Mouse (Mus musculus): ENCODE measurements around the gene Spata32. TPM values are rescaled to one million over a fixed set of nuclear protein-coding genes. Genes with fewer than 3 reads are reported as not detected.
A peak's percentile ranks its signal among the peaks of the same experiment; 100 is the strongest.

The Spata32 gene
- polyA plus RNA-seq, 1 experiment from 2014 or later: not detected

DNA sequence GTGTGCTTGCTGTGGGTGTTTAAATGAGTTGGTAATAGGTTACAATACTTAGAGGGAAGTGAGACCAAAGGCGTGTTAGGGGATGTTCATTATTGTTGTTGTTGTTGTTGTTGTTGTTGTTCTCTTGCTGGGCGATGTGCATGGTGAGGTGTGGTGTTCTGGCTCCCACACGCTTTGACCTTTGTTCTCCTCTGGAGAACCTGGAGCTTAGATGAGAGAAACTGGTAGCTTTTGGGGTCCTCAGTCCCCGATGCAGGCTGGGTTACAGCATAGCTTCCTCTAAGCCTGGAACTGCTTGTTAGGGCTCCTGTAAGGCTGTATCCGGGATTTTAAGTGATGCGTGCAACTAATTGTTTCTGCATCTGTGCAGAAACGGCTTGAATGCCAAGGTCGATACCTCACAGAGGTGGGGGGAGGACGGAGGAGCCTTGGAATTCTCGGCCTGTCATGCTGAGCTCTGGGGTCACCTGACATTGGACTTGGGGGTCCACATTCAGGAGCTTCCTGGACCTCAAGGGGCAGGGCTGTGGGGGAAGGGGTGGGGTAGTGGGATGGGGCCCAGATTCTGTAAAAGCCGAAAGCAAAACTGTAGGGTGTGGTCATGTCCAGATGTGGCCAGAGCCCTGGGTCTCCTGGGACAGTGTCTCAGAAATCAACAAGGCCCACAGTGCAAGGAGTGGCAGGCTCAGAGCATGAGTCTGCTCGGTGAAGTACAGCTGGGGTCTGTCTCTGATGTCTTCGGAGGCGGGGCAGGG lies 42.4 kb downstream of the Spata32 start:
- no peak for ATAC-seq (ENCODE audit: insufficient read depth, low FRiP score)
- Histone ChIP-seq H3K27ac (ENCODE audit: low read length) (no peak overlapping the region), H3K9ac (ENCODE audit: low read length) (no peak overlapping the region), H3K4me3 (replicated peaks; ENCODE audit: low read length) (no peak overlapping the region), H3K4me1 (ENCODE audit: control insufficient read depth, insufficient read depth, low read length) (peaks cover 8% of the 10 kb centered on the region; the same call in 1 of the 2 replicates), H3K27me3 (ENCODE audit: control insufficient read depth, insufficient read depth, low read length) (peaks cover 12% of the 10 kb centered on the region), H3K36me3 (ENCODE audit: control insufficient read depth, insufficient read depth, low read length) (no peaks in the 10 kb centered on the region), H3K9me3 (replicated peaks; ENCODE audit: control insufficient read depth, low read length) (no peaks in the 10 kb centered on the region), H3K4me2 (ENCODE audit: low read depth, low read length) (no peak overlapping the region)
- 55% methylated on average over 14 of the region's 14 CpGs for WGBS

DNA sequence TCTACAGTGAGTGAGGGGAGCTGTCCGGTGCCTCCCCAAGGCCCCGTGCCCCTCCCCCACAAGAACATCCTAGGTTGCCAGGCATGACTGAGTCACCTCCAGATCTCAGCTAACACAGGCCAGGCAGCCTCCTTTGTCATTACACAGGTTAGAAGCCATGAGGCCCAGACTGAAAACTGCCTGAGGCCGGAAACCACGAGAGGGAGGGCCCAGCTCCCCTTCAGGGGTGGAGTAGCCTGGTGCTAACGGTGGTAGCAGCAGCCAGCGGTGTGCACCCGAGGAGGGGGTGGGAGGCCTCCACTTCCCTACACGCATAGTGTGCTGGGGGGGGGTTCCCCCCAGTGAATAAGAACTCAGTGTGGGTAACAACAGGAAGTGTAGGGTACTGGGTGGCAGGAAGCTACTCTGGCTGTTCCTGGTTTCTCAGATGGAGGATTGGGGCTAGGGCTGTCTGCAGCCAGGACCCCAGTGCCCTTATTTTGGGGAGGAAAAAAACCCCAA lies 43.3 kb downstream of the Spata32 start:
- no peaks in the 10 kb centered on the region for H3K36me3 ChIP-seq (ENCODE audit: control insufficient read depth, insufficient read depth, low read length)
- H3K9ac ChIP-seq (ENCODE audit: low read length): no peak overlapping the region
- H3K27me3 ChIP-seq (ENCODE audit: control insufficient read depth, insufficient read depth, low read length): peaks cover 20% of the 10 kb centered on the region
- no peak overlapping the region for H3K4me2 ChIP-seq (ENCODE audit: low read depth, low read length)
- WGBS: 45% methylated on average over 8 of the region's 8 CpGs
- ATAC-seq (ENCODE audit: insufficient read depth, low FRiP score): 0 out of 2 replicates have a peak, but pooled peaks have one; percentile 9
- no peak overlapping the region for H3K4me3 ChIP-seq (replicated peaks; ENCODE audit: low read length)
- H3K27ac ChIP-seq (ENCODE audit: low read length): no peak overlapping the region
- no peaks in the 10 kb centered on the region for H3K9me3 ChIP-seq (replicated peaks; ENCODE audit: control insufficient read depth, low read length)
- peaks cover 8% of the 10 kb centered on the region; the same call in 1 of the 2 replicates for H3K4me1 ChIP-seq (ENCODE audit: control insufficient read depth, insufficient read depth, low read length)

DNA sequence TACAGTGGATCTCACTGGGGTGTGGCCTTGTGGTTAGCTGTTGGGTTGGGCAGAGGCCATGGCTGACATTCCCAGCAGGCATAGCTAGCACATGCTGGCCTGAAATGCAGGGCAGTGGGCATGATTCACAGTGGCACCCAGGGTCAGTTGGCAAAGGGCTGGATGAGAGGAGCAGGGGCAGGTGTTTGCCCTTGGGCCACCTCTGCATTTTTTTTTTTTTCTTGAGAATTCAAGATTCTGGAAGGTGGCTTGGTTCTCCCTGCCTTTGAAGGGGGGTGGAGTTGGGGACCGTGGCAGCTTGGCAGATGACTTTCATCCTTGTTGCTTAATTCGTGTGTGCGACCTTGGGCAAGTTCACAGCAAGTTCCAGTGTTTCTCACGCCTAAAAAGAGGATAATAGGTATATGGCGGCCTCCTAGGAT lies 43.8 kb downstream of the Spata32 start:
- Histone ChIP-seq H3K9ac (ENCODE audit: low read length) (no peak overlapping the region), H3K4me3 (replicated peaks; ENCODE audit: low read length) (no peak overlapping the region; the same call in 1 of the 2 replicates), H3K4me2 (ENCODE audit: low read depth, low read length) (0 out of 2 replicates have a peak overlapping the region, but pooled peaks have one; percentile 9), H3K27ac (ENCODE audit: low read length) (no peak overlapping the region; the same call in none of the 2 replicates), H3K9me3 (replicated peaks; ENCODE audit: control insufficient read depth, low read length) (no peaks in the 10 kb centered on the region), H3K4me1 (ENCODE audit: control insufficient read depth, insufficient read depth, low read length) (peaks cover 8% of the 10 kb centered on the region; the same call in 1 of the 2 replicates), H3K36me3 (ENCODE audit: control insufficient read depth, insufficient read depth, low read length) (no peaks in the 10 kb centered on the region), H3K27me3 (ENCODE audit: control insufficient read depth, insufficient read depth, low read length) (peaks cover 24% of the 10 kb centered on the region)
- no peak for ATAC-seq (ENCODE audit: insufficient read depth, low FRiP score)
- 74% methylated on average over 5 of the region's 5 CpGs for WGBS

DNA sequence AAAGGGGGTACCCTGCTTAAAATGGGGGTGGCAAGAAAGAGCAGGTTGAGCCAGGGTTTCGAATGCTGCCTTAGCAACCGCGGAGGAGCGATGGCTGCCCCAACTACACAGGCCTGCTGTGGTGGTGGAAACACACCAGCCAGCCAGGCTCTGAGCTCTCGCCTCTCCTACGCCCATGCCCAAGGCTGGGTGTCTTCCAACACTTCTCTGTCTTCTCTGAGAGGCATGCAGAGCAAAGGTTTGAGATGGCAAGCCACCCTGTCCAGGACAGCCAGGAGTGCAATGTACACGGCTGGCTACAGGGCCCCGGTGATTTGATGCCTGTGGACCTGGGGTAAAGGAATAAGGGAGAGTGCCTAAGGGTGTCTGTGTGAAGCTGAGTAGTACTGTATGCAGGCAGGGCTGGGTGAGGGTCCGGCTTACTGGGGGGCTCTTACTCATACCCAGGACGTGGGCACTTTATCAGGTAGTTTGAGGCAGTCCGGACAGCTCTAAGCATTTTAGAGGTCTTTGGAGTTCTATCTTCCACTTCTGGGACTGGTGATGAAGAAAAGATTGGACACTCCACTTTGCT lies 44.4 kb downstream of the Spata32 start:
- no peak for ATAC-seq (ENCODE audit: insufficient read depth, low FRiP score)
- Histone ChIP-seq H3K27me3 (ENCODE audit: control insufficient read depth, insufficient read depth, low read length) (peaks cover 24% of the 10 kb centered on the region), H3K9ac (ENCODE audit: low read length) (no peak overlapping the region), H3K4me3 (replicated peaks; ENCODE audit: low read length) (no peak overlapping the region), H3K36me3 (ENCODE audit: control insufficient read depth, insufficient read depth, low read length) (no peaks in the 10 kb centered on the region), H3K27ac (ENCODE audit: low read length) (no peak overlapping the region; the same call in 1 of the 2 replicates), H3K4me1 (ENCODE audit: control insufficient read depth, insufficient read depth, low read length) (peaks cover 8% of the 10 kb centered on the region; the same call in 1 of the 2 replicates), H3K9me3 (replicated peaks; ENCODE audit: control insufficient read depth, low read length) (no peaks in the 10 kb centered on the region), H3K4me2 (ENCODE audit: low read depth, low read length) (0 out of 2 replicates have a peak overlapping the region, but pooled peaks have one; percentile 9)
- 92% methylated on average over 11 of the region's 11 CpGs for WGBS

DNA sequence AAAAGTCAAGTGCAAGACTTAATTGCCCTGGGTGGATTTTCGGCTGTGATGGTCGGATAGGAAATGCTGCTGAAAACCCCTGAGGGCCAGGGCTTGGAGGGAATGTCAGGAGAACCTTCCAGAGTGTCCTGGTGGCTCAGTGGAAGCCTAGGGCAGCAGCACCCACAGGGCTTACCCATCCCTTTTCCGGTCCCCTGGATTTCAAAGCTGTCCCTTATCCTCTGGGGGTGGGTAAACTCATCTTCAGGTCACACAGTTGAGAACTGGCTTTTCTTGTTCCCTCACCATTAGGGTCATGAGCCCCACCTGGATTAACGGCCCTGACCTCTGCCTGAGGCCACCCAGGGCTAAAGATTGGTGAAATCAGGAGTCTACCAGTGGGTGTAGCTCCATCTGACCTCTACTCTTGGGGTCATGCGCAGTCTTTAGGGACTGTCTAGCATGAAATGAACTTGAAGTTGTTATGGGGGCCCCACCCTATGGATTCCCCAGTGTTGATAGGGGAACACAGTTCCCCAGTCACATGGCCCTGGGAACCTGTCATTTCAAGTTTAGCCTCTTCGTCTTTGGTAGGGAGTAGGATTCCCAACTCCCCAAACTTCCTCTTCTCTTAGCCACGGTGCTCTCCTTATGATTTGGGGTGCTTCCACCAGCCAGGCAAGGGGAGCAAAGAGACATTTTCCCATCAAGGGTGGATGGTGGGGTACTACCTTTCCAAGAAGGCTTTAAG lies 45.0 kb downstream of the Spata32 start:
- H3K9ac ChIP-seq (ENCODE audit: low read length): no peak overlapping the region
- H3K4me2 ChIP-seq (ENCODE audit: low read depth, low read length): no peak overlapping the region
- H3K9me3 ChIP-seq (replicated peaks; ENCODE audit: control insufficient read depth, low read length): no peaks in the 10 kb centered on the region
- no peak overlapping the region for H3K4me3 ChIP-seq (replicated peaks; ENCODE audit: low read length)
- H3K36me3 ChIP-seq (ENCODE audit: control insufficient read depth, insufficient read depth, low read length): no peaks in the 10 kb centered on the region
- ATAC-seq (ENCODE audit: insufficient read depth, low FRiP score): no peak
- no peak overlapping the region for H3K27ac ChIP-seq (ENCODE audit: low read length)
- 81% methylated on average over 7 of the region's 7 CpGs for WGBS
- peaks cover 8% of the 10 kb centered on the region; the same call in 1 of the 2 replicates for H3K4me1 ChIP-seq (ENCODE audit: control insufficient read depth, insufficient read depth, low read length)
- H3K27me3 ChIP-seq (ENCODE audit: control insufficient read depth, insufficient read depth, low read length): peaks cover 24% of the 10 kb centered on the region

DNA sequence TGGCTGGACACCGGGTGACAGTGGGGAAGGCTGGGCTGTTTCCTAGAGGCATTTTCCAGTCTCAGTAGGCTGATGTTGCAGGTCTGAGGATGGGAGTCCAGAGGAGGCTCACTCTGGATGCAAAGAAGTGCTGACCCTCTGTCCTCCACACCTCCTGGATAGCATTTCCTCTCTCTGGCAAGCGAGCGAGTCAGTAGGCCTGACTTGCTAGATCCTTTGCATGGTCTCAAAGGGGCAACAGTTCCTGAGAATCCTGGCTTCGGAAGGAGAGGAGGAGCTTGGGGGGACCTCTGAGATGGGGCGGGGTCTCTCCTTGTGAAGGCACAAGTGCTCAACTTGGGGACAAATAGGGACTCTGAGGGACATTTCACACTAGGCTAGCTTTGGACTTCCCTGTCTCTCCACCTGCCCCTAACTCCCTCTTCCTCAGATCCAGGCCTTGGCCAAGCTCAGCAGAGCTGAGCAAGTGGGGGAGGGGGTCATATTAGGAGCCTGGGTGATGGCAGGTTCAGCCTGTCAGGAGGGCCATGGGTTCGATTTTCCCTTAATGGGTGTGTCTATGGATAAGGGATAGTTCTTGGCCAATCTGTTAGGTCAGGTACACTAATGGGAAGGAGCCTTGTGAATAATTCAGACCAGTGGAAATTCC lies 45.7 kb downstream of the Spata32 start:
- H3K27ac ChIP-seq (ENCODE audit: low read length): no peak overlapping the region
- H3K4me3 ChIP-seq (replicated peaks; ENCODE audit: low read length): no peak overlapping the region
- H3K4me1 ChIP-seq (ENCODE audit: control insufficient read depth, insufficient read depth, low read length): peaks cover 8% of the 10 kb centered on the region; the same call in 1 of the 2 replicates
- no peak for ATAC-seq (ENCODE audit: insufficient read depth, low FRiP score)
- H3K9ac ChIP-seq (ENCODE audit: low read length): no peak overlapping the region
- H3K9me3 ChIP-seq (replicated peaks; ENCODE audit: control insufficient read depth, low read length): no peaks in the 10 kb centered on the region
- peaks cover 24% of the 10 kb centered on the region for H3K27me3 ChIP-seq (ENCODE audit: control insufficient read depth, insufficient read depth, low read length)
- no peaks in the 10 kb centered on the region for H3K36me3 ChIP-seq (ENCODE audit: control insufficient read depth, insufficient read depth, low read length)
- WGBS: 72% methylated on average over 6 of the region's 6 CpGs
- no peak overlapping the region for H3K4me2 ChIP-seq (ENCODE audit: low read depth, low read length)

GRCm38 (mm10) chr11:103171703-103172391 lies 46.4 kb downstream of the Spata32 start:
- WGBS: 55% methylated on average over 9 of the region's 9 CpGs
- peak overlapping the region; percentile 59 for H3K4me3 ChIP-seq (replicated peaks; ENCODE audit: low read length)
- ATAC-seq (ENCODE audit: insufficient read depth, low FRiP score): no peak

GRCm38 (mm10) chr11:103171286-103171620 lies 47.0 kb downstream of the Spata32 start:
- 3% methylated on average over 23 of the region's 23 CpGs for WGBS
- Histone ChIP-seq H3K27me3 (ENCODE audit: control insufficient read depth, insufficient read depth, low read length) (peaks cover 24% of the 10 kb centered on the region), H3K9ac (ENCODE audit: low read length) (peak overlapping the region; percentile 71), H3K27ac (ENCODE audit: low read length) (no peak overlapping the region), H3K4me3 (replicated peaks; ENCODE audit: low read length) (peak overlapping the region; percentile 59), H3K9me3 (replicated peaks; ENCODE audit: control insufficient read depth, low read length) (no peaks in the 10 kb centered on the region), H3K36me3 (ENCODE audit: control insufficient read depth, insufficient read depth, low read length) (no peaks in the 10 kb centered on the region), H3K4me2 (ENCODE audit: low read depth, low read length) (peak overlapping the region; percentile 99), H3K4me1 (ENCODE audit: control insufficient read depth, insufficient read depth, low read length) (peaks cover 8% of the 10 kb centered on the region; the same call in 1 of the 2 replicates)
- ATAC-seq (ENCODE audit: insufficient read depth, low FRiP score): no peak

More at GRCm38 (mm10) chr11:103171703-103172391, 46.4 kb downstream of the Spata32 start:
- no peak overlapping the region for H3K27ac ChIP-seq (ENCODE audit: low read length)
- H3K27me3 ChIP-seq (ENCODE audit: control insufficient read depth, insufficient read depth, low read length): peaks cover 24% of the 10 kb centered on the region
- no peaks in the 10 kb centered on the region for H3K36me3 ChIP-seq (ENCODE audit: control insufficient read depth, insufficient read depth, low read length)
- H3K4me1 ChIP-seq (ENCODE audit: control insufficient read depth, insufficient read depth, low read length): peaks cover 8% of the 10 kb centered on the region; the same call in 1 of the 2 replicates
- H3K9me3 ChIP-seq (replicated peaks; ENCODE audit: control insufficient read depth, low read length): no peaks in the 10 kb centered on the region
- H3K4me2 ChIP-seq (ENCODE audit: low read depth, low read length): peak overlapping the region; percentile 99; the same call in 1 of the 2 replicates
- H3K9ac ChIP-seq (ENCODE audit: low read length): peak overlapping the region; percentile 71; the same call in 1 of the 2 replicates
